Mouse (Mus musculus) stomach, embryonic 15.5 days (tissue): Measurements from ENCODE around the gene Slc35f6. TPM values are rescaled to one million over a fixed set of nuclear protein-coding genes. Genes with fewer than 3 reads are reported as not detected.
"Not testable (repeated sequence)": the region's sequence is repeated elsewhere in the genome, so short reads cannot be mapped to it uniquely, and the experiment has no call there.

Experiments used
- ATAC-seq: fragments of 200-750 bp; cut with Nextera tagmentation; 2 replicates; pipeline ENCODE4 v1.8.0; 2017; ENCODE audit warnings: low read depth, moderate number of reproducible peaks, moderate TSS enrichment; ENCODE audit not compliant: insufficient read depth, low FRiP score
- H3K27ac ChIP-seq: fragments of 300-500 bp; sonication (generic); 2 replicates; pipeline ENCODE4 v1.5.1; 2015; ENCODE audit warnings: mild to moderate bottlenecking, inconsistent platforms
- H3K27me3 ChIP-seq: fragments of 300-500 bp; sonication (generic); replicated peaks from 2 replicates; pipeline ENCODE4 v1.6.1; 2015; ENCODE audit warnings: inconsistent platforms
- H3K36me3 ChIP-seq: fragments of 300-500 bp; sonication (generic); 2 replicates; pipeline ENCODE4 v1.6.1; 2015; ENCODE audit warnings: inconsistent platforms
- H3K4me1 ChIP-seq: fragments of 300-500 bp; sonication (generic); 2 replicates; pipeline ENCODE4 v1.6.1; 2015; ENCODE audit warnings: inconsistent platforms
- H3K4me2 ChIP-seq: fragments of 300-500 bp; sonication (generic); 2 replicates; pipeline ENCODE4 v1.6.1; 2015; ENCODE audit warnings: mild to moderate bottlenecking, inconsistent platforms
- H3K4me3 ChIP-seq: fragments of 300-500 bp; sonication (generic); replicated peaks from 2 replicates; pipeline ENCODE4 v1.5.1; 2015; ENCODE audit warnings: inconsistent platforms
- H3K9ac ChIP-seq: fragments of 300-500 bp; sonication (generic); 2 replicates; pipeline ENCODE4 v1.6.1; 2015; ENCODE audit warnings: inconsistent platforms
- H3K9me3 ChIP-seq: fragments of 300-500 bp; sonication (generic); 2 replicates; pipeline ENCODE4 v1.6.1; 2016; ENCODE audit warnings: inconsistent platforms
- WGBS: fragments of 180-500 bp; shearing (Covaris S2); methylation state at CpG from one replicate; pipeline ENCODE4 v1.1.7; 2015; 5-methylcytosine and 5-hydroxymethylcytosine counted together
- polyA plus RNA-seq: library from polyadenylated mRNA; unstranded; fragments of >200 nt; fragmentation: Nextera tagmentation; extraction: Ambion mirVana; gene quantifications from 2 replicates; pipeline ENCODE4 v1.2.1, GENCODE M21; 2015

Slc35f6 gene
- polyA plus RNA-seq, 1 experiment from 2014 or later: 27.9 TPM

DNA sequence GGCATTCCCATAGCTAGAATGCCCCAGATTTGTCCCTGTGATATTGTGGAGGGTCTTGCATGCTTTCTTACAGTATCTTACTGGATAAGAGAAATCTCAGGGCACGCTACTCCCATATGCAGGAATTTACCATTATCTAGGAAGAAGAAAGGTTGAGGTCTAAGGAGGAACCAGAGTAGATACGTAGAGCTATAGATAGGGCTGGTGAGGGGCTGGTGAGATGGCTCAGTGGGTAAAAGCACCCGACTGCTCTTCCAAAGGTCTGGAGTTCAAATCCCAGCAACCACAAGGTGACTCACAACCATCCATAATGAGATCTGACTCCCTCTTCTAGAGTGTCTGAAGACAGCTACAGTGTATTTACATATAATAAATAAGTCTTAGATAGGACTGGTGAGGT is 30.3 kb downstream of the Slc35f6 start:
- not testable (repeated sequence) for H3K4me2 ChIP-seq, H3K27me3 ChIP-seq, ATAC-seq, H3K4me1 ChIP-seq, H3K27ac ChIP-seq, H3K4me3 ChIP-seq, H3K9ac ChIP-seq, H3K9me3 ChIP-seq
- peaks cover 16% of the 10 kb centered on the region; the same call in 1 of the 2 replicates for H3K36me3 ChIP-seq
- WGBS: 91% methylated on average over 3 of the region's 3 CpGs

DNA sequence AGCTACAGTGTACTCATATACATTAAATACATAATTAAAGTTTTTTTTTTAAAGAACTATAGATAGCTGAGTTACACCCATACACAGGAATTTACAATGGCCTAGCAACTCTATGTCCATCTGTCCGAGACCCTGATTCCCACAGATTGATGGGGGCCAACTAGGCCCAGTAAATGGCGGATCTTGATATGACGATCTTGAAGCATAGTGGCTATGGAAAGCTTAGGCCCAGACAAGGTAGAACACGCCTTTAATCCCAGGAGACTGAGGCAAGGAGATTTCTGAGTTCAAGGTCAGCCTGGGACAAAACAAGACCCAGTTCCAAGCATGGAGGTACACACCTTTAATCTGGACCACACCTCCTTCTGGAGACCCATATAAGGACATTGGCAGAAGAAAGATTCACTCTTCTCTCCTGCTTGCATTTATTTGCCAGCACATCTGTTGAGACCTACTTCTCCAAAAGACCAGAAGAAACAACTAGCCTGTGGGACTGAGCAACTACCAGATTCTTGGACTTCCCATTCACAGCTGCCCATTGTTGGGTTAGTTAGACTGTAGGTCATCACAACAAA is 31.1 kb downstream of the Slc35f6 start:
- H3K9ac ChIP-seq: no peak overlapping the region
- no peaks in the 10 kb centered on the region for H3K4me1 ChIP-seq
- WGBS: 94% methylated on average over 4 of the region's 4 CpGs
- H3K4me2 ChIP-seq: no peak overlapping the region
- H3K27me3 ChIP-seq: no peaks in the 10 kb centered on the region
- no peak overlapping the region for H3K27ac ChIP-seq
- H3K9me3 ChIP-seq: no peaks in the 10 kb centered on the region
- no peak overlapping the region for H3K4me3 ChIP-seq
- ATAC-seq: no peak
- H3K36me3 ChIP-seq: peaks cover 13% of the 10 kb centered on the region; the same call in 1 of the 2 replicates

DNA sequence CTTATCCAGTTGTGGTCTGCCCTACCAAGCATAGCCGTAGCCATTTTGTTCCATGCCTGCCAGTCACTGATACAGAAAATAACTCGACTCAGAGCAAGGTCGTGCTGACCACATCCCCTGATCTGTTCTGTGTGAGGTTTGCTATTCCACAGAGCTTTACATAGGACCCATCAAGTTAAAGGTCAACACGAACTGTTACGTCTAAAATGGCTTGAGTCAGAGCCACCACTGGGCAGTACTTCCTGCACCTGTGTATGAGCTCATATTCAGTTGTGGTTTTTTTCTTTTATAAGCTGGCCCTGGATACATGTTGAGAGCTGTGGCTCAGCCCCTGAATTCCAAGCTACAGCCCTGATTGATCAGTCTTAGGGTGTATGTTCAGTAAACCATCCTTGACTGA is 31.9 kb downstream of the Slc35f6 start:
- Histone ChIP-seq H3K27me3 (no peaks in the 10 kb centered on the region), H3K9ac (no peak overlapping the region), H3K36me3 (peaks cover 13% of the 10 kb centered on the region; the same call in 1 of the 2 replicates), H3K4me2 (no peak overlapping the region), H3K4me1 (no peaks in the 10 kb centered on the region), H3K4me3 (no peak overlapping the region), H3K27ac (no peak overlapping the region), H3K9me3 (no peaks in the 10 kb centered on the region)
- no peak for ATAC-seq
- WGBS: 71% methylated on average over 5 of the region's 5 CpGs

GRCm38 (mm10) chr5:30681970-30682369 is 34.2 kb downstream of the Slc35f6 start:
- no peak overlapping the region for H3K4me3 ChIP-seq
- no peak overlapping the region for H3K27ac ChIP-seq
- no peaks in the 10 kb centered on the region for H3K4me1 ChIP-seq
- no peak for ATAC-seq
- H3K27me3 ChIP-seq: no peaks in the 10 kb centered on the region
- no peak overlapping the region for H3K9ac ChIP-seq
- no peaks in the 10 kb centered on the region for H3K36me3 ChIP-seq
- H3K4me2 ChIP-seq: no peak overlapping the region
- 81% methylated on average over 5 of the region's 5 CpGs for WGBS
- no peaks in the 10 kb centered on the region for H3K9me3 ChIP-seq

- no peaks in the 10 kb centered on the region for H3K4me1 ChIP-seq
- no peak overlapping the region for H3K27ac ChIP-seq
- H3K27me3 ChIP-seq: no peaks in the 10 kb centered on the region
- H3K9ac ChIP-seq: no peak overlapping the region
- no peaks in the 10 kb centered on the region for H3K9me3 ChIP-seq
- H3K36me3 ChIP-seq: no peaks in the 10 kb centered on the region
- H3K4me2 ChIP-seq: no peak overlapping the region
- no peak overlapping the region for H3K4me3 ChIP-seq
- ATAC-seq: no peak
Observed at GRCm38 (mm10) chr5:30682967-30683600, 35.4 kb downstream of the Slc35f6 start.

DNA sequence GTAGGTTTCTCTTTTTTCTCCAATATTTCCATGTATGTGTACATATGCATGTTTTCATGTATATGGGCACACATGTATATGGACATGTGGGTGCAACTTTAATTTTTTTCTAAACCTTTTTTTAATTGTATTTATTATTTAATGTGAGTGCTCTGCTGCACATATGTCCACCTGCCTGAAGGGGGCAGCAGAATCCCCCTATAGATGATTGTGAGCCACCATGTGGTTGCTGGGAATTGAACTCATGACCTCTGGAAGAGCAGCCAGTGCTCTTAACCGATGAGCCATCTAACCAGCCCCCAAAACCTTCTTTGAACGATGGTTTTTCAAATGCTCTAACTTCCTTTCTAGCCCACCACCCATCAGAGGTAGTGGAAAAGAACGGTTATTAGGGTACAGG is 36.3 kb downstream of the Slc35f6 start:
- Histone ChIP-seq H3K4me3 (no peak overlapping the region), H3K4me2 (no peak overlapping the region), H3K36me3 (no peaks in the 10 kb centered on the region), H3K9ac (no peak overlapping the region), H3K27ac (no peak overlapping the region), H3K27me3 (no peaks in the 10 kb centered on the region), H3K4me1 (no peaks in the 10 kb centered on the region), H3K9me3 (no peaks in the 10 kb centered on the region)
- ATAC-seq: no peak
- 68% methylated on average over 3 of the region's 3 CpGs for WGBS

GRCm38 (mm10) chr5:30686781-30687180 is 39.0 kb downstream of the Slc35f6 start:
- no peak overlapping the region for H3K4me3 ChIP-seq
- no peaks in the 10 kb centered on the region for H3K27me3 ChIP-seq
- H3K27ac ChIP-seq: no peak overlapping the region
- WGBS: 55% methylated on average over 3 of the region's 3 CpGs
- no peaks in the 10 kb centered on the region for H3K4me1 ChIP-seq
- no peak overlapping the region for H3K9ac ChIP-seq
- H3K4me2 ChIP-seq: no peak overlapping the region
- ATAC-seq: no peak
- no peaks in the 10 kb centered on the region for H3K36me3 ChIP-seq
- no peaks in the 10 kb centered on the region for H3K9me3 ChIP-seq

DNA sequence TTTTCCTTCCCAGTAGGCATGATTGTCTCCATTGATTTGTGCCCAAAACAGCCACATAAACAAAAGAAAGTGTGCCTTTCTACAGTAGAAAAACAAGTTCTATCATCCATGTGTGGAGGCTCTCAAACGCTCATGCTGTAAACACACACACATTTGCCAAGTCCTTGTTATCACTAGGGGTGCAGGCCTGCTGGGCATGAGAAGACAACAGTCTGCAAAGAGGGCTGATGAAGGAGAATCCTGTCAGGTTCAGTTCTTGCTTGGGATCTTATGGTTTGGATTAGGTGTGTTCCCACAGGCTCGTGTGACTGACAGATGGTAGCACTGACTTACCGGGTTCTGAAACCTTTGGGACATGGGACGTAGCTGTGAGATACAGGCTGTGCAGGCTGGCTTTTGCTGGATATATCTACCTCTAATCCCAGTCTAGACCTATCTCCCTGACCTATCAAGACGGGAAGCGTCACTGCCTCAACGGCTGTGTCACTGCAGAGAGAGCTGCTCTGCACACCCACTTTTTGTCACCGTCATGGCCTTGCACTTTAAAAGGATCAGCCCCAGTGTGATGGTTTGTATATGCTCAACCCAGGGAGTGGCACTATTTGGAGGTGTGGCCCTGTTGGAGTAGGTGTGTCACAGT is 52.7 kb downstream of the Slc35f6 start:
- Histone ChIP-seq H3K4me1 (no peaks in the 10 kb centered on the region), H3K9ac (no peak overlapping the region), H3K9me3 (no peaks in the 10 kb centered on the region), H3K4me3 (no peak overlapping the region), H3K4me2 (no peak overlapping the region), H3K36me3 (no peaks in the 10 kb centered on the region), H3K27ac (no peak overlapping the region), H3K27me3 (no peaks in the 10 kb centered on the region)
- WGBS: 70% methylated on average over 8 of the region's 8 CpGs
- no peak for ATAC-seq

DNA sequence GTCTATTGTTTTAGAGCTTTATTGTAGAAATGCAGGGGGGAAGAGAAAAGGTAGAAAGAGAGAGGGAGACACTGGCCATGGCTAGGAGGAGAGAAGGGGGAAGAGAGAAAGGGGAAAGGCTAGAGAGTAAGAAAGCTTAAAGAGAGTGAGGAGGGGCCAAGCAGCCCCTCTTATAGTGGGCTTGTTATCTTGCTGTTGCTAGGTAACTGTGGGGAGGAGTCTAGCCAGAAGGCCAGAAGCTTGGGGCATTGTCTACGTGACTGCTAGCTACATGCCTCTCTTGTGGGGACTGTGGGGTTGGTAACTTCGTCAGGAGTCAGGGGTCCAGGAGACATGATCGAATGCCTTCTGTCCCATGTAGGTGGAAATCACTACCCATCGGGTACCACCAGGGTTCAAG is 53.6 kb downstream of the Slc35f6 start:
- not testable (repeated sequence) for H3K4me2 ChIP-seq, H3K4me1 ChIP-seq, H3K9me3 ChIP-seq, ATAC-seq, H3K36me3 ChIP-seq, H3K9ac ChIP-seq, H3K4me3 ChIP-seq, H3K27ac ChIP-seq, H3K27me3 ChIP-seq
- 44% methylated on average over 4 of the region's 4 CpGs for WGBS

DNA sequence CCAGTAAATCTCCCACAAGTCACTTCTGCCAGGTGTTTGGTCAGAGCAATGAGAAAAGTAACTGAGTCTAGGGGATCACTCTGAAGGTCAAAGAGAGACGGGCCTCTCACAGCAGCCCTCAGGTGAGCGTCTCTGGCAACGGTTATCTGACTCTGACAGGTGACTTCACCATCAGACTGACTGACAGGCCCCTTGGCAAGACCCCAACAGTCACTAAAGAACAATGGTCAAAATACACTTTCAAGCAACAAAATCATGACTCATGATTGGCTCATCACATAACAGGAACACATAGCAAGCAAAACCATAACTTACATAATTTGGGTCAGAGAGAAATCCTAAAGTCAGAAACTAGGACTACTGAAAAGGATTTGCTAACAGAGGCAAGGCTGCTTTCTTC is 54.1 kb downstream of the Slc35f6 start:
- no peak overlapping the region for H3K4me3 ChIP-seq

More for the DNA sequence above, 54.1 kb downstream of the Slc35f6 start:
- Histone ChIP-seq H3K27ac (no peak overlapping the region), H3K9ac (no peak overlapping the region), H3K27me3 (no peaks in the 10 kb centered on the region), H3K36me3 (no peaks in the 10 kb centered on the region), H3K4me2 (no peak overlapping the region), H3K9me3 (no peaks in the 10 kb centered on the region), H3K4me1 (no peaks in the 10 kb centered on the region)
- 66% methylated on average over 3 of the region's 3 CpGs for WGBS
- no peak for ATAC-seq
